Mouse (Mus musculus) limb, embryonic 14.5 days (tissue): ENCODE measurements around the gene Eif4h. TPM values are rescaled to one million over a fixed set of nuclear protein-coding genes. Genes with fewer than 3 reads are reported as not detected.

Experiments used
- ATAC-seq: fragments of 200-750 bp; cut with Nextera tagmentation; 2 replicates; pipeline ENCODE4 v1.8.0; 2017; ENCODE audit warnings: low read depth, moderate number of reproducible peaks, moderate TSS enrichment; ENCODE audit not compliant: low FRiP score
- DNase-seq: peaks from one replicate; pipeline ENCODE4 v3.0.0-alpha.2; 2015; ENCODE audit warnings: low spot score
- H3K27ac ChIP-seq: fragments of 300-500 bp; sonication (generic); replicated peaks from 2 replicates; pipeline ENCODE4 v1.5.1; 2014; ENCODE audit warnings: low read depth, mild to moderate bottlenecking, low read length, moderate library complexity, mixed read lengths
- H3K27me3 ChIP-seq: fragments of 300-500 bp; sonication (generic); 2 replicates; pipeline ENCODE4 v1.6.1; 2014; ENCODE audit warnings: low read length, mixed read lengths; ENCODE audit not compliant: control insufficient read depth, insufficient read depth
- H3K36me3 ChIP-seq: fragments of 300-500 bp; sonication (generic); 2 replicates; pipeline ENCODE4 v1.6.1; 2014; ENCODE audit warnings: mild to moderate bottlenecking, low read length, moderate library complexity, mixed read lengths; ENCODE audit not compliant: control insufficient read depth, insufficient read depth
- H3K4me1 ChIP-seq: fragments of 300-500 bp; sonication (generic); 2 replicates; pipeline ENCODE4 v1.6.1; 2014; ENCODE audit warnings: antibody characterized with exemption, low read length, mixed read lengths; ENCODE audit not compliant: control insufficient read depth, insufficient read depth
- H3K4me2 ChIP-seq: fragments of 300-500 bp; sonication (generic); replicated peaks from 2 replicates; pipeline ENCODE4 v1.6.1; 2014; ENCODE audit warnings: low read depth, mild to moderate bottlenecking, low read length, moderate library complexity; ENCODE audit not compliant: severe bottlenecking
- H3K4me3 ChIP-seq: fragments of 300-500 bp; sonication (generic); replicated peaks from 2 replicates; pipeline ENCODE4 v1.5.1; 2014; ENCODE audit warnings: low read length
- H3K9ac ChIP-seq: fragments of 300-500 bp; sonication (generic); 2 replicates; pipeline ENCODE4 v1.6.1; 2014; ENCODE audit warnings: mild to moderate bottlenecking, low read depth, low read length, moderate library complexity; ENCODE audit not compliant: severe bottlenecking
- H3K9me3 ChIP-seq: fragments of 300-500 bp; sonication (generic); 2 replicates; pipeline ENCODE4 v1.6.1; 2016; ENCODE audit warnings: low read length; ENCODE audit not compliant: control insufficient read depth
- POLR2A ChIP-seq: fragments of 200-500 bp; IDR thresholded peaks from 2 replicates; pipeline ENCODE4 v1.8.0; 2012; ENCODE audit warnings: inconsistent platforms, mild to moderate bottlenecking, moderate library complexity, borderline replicate concordance; ENCODE audit not compliant: insufficient read depth, insufficient read length; ENCODE audit errors: extremely low read depth
- WGBS: fragments of 180-500 bp; shearing (Covaris S2); extraction: QIAGEN DNeasy Blood & Tissue Kit; methylation state at CpG from one replicate; pipeline ENCODE4 v1.1.7; 2014; 5-methylcytosine and 5-hydroxymethylcytosine counted together
- polyA plus RNA-seq, 2 experiments: library from polyadenylated mRNA; depleted of rRNA in 1 of 2; stranded (reverse) in 1 of 2; unstranded in 1 of 2; fragments of >200 nt; fragmentation: Nextera tagmentation in 1 of 2; extraction: Ambion mirVana in 1 of 2; gene quantifications; 2 replicates each; pipeline versions ENCODE4 v1.2.1 to v1.2.3; 2012 to 2014

The Eif4h gene
- polyA plus RNA-seq, 2 experiments: 342 to 424 TPM

DNA sequence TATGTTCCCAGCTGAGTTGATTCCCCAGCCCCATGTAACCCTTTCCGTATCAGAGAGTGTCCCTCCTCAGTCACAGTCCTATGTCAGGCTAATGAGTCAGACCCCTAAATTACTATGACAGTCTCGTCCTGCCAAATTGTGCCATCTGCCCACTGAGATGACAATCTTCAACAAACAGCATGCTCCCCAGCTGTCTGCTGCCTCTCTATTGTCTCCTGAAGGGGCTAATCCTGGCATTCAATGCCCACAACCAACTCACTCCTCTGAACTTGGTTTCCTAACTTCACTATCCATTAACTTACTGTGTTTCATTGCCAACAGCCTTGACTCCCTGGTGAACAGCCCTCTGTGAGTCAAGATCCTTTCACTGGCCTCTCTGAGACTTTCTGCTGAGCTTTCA is 45.1 kb upstream of the Eif4h start:
- H3K36me3 ChIP-seq: peaks cover 14% of the 10 kb centered on the region; the same call in 1 of the 2 replicates
- DNase-seq (no peak), ATAC-seq (no peak)
- no peaks in the 10 kb centered on the region for H3K27me3 ChIP-seq
- H3K4me3 ChIP-seq: no peak overlapping the region
- H3K9me3 ChIP-seq: no peaks in the 10 kb centered on the region
- no peak for TF ChIP-seq POLR2A
- 75% methylated on average over 2 of the region's 2 CpGs for WGBS
- no peak overlapping the region for H3K9ac ChIP-seq
- no peak overlapping the region for H3K27ac ChIP-seq
- peaks cover 6% of the 10 kb centered on the region; the same call in 1 of the 2 replicates for H3K4me1 ChIP-seq
- no peak overlapping the region for H3K4me2 ChIP-seq

DNA sequence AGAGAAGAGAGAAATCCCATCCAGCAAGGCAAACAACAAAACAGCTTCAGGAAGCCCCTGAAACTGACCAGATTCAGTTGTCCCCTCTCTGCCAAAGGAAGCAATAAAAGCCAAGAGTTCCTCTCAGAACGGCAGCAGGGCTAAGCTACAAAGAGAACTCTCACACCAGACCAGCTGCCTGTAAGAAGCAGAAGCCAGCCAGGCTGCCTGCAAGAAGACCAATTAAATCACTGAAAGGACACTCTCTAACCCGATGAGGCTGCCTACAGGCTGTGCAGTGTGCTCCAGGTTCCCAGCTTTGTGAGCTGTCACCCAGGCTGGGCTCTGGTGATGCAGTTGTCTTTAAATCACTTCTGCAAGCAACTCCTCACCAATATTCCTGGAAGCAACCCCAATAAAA is 44.5 kb upstream of the Eif4h start:
- DNase-seq (no peak), ATAC-seq (no peak)
- 35% methylated on average over 2 of the region's 2 CpGs for WGBS
- no peak overlapping the region for H3K4me2 ChIP-seq
- no peak overlapping the region for H3K27ac ChIP-seq
- no peak overlapping the region for H3K9ac ChIP-seq
- no peak overlapping the region for H3K4me3 ChIP-seq
- peaks cover 6% of the 10 kb centered on the region; the same call in 1 of the 2 replicates for H3K4me1 ChIP-seq
- no peak for TF ChIP-seq POLR2A
- peaks cover 14% of the 10 kb centered on the region; the same call in 1 of the 2 replicates for H3K36me3 ChIP-seq
- no peaks in the 10 kb centered on the region for H3K9me3 ChIP-seq
- no peaks in the 10 kb centered on the region for H3K27me3 ChIP-seq

DNA sequence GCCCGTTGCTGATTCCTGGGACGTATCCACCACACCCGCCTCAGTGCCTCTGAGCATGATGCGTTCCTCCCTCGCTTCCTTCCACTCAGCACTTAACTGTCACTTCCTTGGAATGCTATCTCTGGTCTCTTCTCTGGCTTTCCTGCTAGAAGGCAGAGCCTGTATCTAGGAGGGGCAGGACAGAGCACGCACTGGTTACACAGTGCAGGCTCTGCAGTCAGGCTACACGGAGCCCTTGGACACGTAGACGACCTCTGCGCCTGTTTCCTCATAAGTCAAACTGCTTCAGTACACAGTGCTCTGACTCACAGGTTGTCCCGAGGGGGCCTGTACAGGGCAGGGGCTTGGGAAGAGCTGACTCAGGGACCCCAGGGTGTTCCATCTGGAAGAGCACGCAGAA is 40.9 kb upstream of the Eif4h start:
- no peak for TF ChIP-seq POLR2A
- Histone ChIP-seq H3K36me3 (peaks cover 9% of the 10 kb centered on the region; the same call in 1 of the 2 replicates), H3K9ac (no peak overlapping the region), H3K4me2 (no peak overlapping the region), H3K27me3 (no peaks in the 10 kb centered on the region), H3K4me1 (peaks cover 14% of the 10 kb centered on the region), H3K27ac (no peak overlapping the region), H3K9me3 (no peaks in the 10 kb centered on the region), H3K4me3 (no peak overlapping the region)
- ATAC-seq: no peak
- WGBS: 82% methylated on average over 12 of the region's 12 CpGs
- DNase-seq: no peak

DNA sequence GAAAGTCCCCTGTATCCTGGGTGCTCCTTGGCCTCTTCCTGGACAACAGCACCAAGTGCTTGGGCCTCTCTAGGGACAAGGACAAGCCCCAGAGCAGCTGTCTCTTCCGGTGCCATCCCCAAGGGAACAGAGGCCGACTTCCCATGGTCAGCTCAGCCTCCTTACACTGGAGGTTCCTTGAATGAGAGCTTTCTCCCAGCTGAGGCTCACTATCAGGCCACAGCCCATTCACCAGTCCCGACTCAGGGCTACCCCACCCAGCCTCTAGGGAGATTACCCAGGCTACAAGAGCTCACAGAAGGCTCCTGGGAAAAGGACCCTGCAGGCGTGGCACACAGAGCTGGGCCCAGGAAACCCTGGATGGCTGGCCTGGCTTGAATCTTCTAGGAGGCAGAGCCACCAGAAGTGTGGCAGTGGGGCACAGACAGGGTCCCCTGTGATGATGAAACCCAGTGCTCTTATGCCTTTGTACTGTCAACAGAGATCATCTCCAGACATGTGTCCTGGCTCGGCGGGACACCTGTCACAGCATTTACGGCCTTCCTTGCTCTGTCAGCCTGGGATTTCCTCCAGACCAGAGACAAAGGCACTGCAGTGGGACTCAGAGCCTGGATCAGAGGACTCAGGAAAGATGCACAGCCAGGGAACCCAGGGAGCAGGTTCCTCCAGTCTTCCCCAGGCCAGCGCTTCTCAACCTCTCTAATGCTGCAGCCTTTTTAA is 39.7 kb upstream of the Eif4h start:
- Histone ChIP-seq H3K4me3 (no peak overlapping the region), H3K9me3 (no peaks in the 10 kb centered on the region), H3K27me3 (no peaks in the 10 kb centered on the region), H3K36me3 (peaks cover 5% of the 10 kb centered on the region), H3K4me2 (no peak overlapping the region), H3K27ac (no peak overlapping the region), H3K4me1 (peaks cover 14% of the 10 kb centered on the region), H3K9ac (no peak overlapping the region)
- 58% methylated on average over 8 of the region's 8 CpGs for WGBS
- no peak for TF ChIP-seq POLR2A
- DNase-seq (no peak), ATAC-seq (no peak)

DNA sequence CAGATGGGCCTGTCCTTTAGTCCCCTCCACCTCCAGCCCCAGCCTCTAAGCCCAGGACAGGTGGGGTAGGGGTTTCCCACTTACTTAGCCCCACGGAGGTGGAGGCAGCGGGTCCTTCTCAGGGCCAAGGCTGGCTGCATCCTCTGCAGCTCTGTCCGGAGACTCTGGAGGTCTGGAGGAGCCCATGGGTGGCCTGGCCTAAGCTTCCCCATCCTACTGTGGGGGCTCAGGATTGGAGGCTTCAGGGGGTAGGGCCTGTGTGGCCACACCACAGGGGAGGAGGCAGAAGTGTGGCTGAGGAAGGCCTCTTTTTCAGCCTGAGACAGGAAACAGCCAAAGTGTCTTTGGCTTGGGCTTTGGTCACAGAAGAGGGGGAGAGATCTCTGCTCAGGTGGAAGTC is 38.7 kb upstream of the Eif4h start:
- H3K27ac ChIP-seq: no peak overlapping the region
- no peaks in the 10 kb centered on the region for H3K9me3 ChIP-seq
- no peaks in the 10 kb centered on the region for H3K27me3 ChIP-seq
- no peak for TF ChIP-seq POLR2A
- peaks cover 14% of the 10 kb centered on the region for H3K4me1 ChIP-seq
- ATAC-seq (no peak), DNase-seq (no peak)
- H3K36me3 ChIP-seq: peaks cover 4% of the 10 kb centered on the region; the same call in 1 of the 2 replicates
- H3K4me2 ChIP-seq: no peak overlapping the region
- no peak overlapping the region for H3K9ac ChIP-seq
- no peak overlapping the region for H3K4me3 ChIP-seq
- 90% methylated on average over 3 of the region's 3 CpGs for WGBS
